Mouse (Mus musculus) MEL (cell line): Measurements from ENCODE around the gene Bcl6.

Source experiments
- BHLHE40 ChIP-seq: IDR thresholded peaks from 2 replicates; pipeline ENCODE4 v1.6.1; 2012; ENCODE audit warnings: low read depth, mild to moderate bottlenecking, inconsistent platforms, low read length, improper control_type of control experiment, borderline replicate concordance
- CHD2 ChIP-seq: IDR thresholded peaks from 2 replicates; pipeline ENCODE4 v1.6.1; 2011; ENCODE audit warnings: low read length, improper control_type of control experiment
- CTCF ChIP-seq, 3 experiments: IDR thresholded peaks in 2 of 3; conservative IDR thresholded peaks in 1 of 3; 2 replicates each; pipeline ENCODE4 v1.5.1; 2011 to 2012; ENCODE audit warnings: low read length in 3 of 3, low read depth in 2 of 3, mild to moderate bottlenecking in 2 of 3, improper control_type of control experiment in 1 of 3, inconsistent platforms in 1 of 3, mixed read lengths in 1 of 3, moderate library complexity in 1 of 3; ENCODE audit not compliant: control insufficient read depth in 1 of 3, insufficient read depth in 1 of 3, poor library complexity in 1 of 3, severe bottlenecking in 1 of 3
- GATA1 ChIP-seq: IDR thresholded peaks from 2 replicates; pipeline ENCODE4 v1.6.1; 2011; ENCODE audit warnings: low read depth, low read length, improper control_type of control experiment
- MAFK ChIP-seq: IDR thresholded peaks from 2 replicates; pipeline ENCODE4 v1.6.1; 2011; ENCODE audit warnings: low read depth, mild to moderate bottlenecking, low read length, improper control_type of control experiment, borderline replicate concordance
- NELFE ChIP-seq: IDR thresholded peaks from 2 replicates; pipeline ENCODE4 v1.6.1; 2011; ENCODE audit warnings: low read depth, low read length, improper control_type of control experiment
- POLR2A ChIP-seq, 2 experiments: IDR thresholded peaks; 2 replicates each; pipeline ENCODE4 v1.6.1; 2011 to 2012; ENCODE audit warnings: low read length in 2 of 2, mild to moderate bottlenecking in 2 of 2, control low read depth in 1 of 2, improper control_type of control experiment in 1 of 2, low read depth in 1 of 2, moderate library complexity in 1 of 2; ENCODE audit not compliant: control insufficient read depth in 1 of 2, insufficient read depth in 1 of 2, poor library complexity in 1 of 2
- POLR2AphosphoS5 ChIP-seq: IDR thresholded peaks from 2 replicates; pipeline ENCODE4 v1.6.1; 2012; ENCODE audit warnings: low read depth, borderline replicate concordance, mild to moderate bottlenecking, inconsistent platforms, low read length, moderate library complexity, mixed read lengths
- SMC3 ChIP-seq: IDR thresholded peaks from 2 replicates; pipeline ENCODE4 v1.6.1; 2011; ENCODE audit warnings: low read depth, low read length, improper control_type of control experiment
- TAL1 ChIP-seq: IDR thresholded peaks from 2 replicates; pipeline ENCODE4 v1.6.1; 2012; ENCODE audit warnings: mild to moderate bottlenecking, inconsistent platforms, low read length, moderate library complexity, mixed read lengths
- USF1 ChIP-seq: IDR thresholded peaks from 2 replicates; pipeline ENCODE4 v1.6.1; 2014; ENCODE audit warnings: low read depth, mild to moderate bottlenecking, inconsistent platforms, low read length, improper control_type of control experiment, moderate library complexity
- ZMIZ1 ChIP-seq: IDR thresholded peaks from 2 replicates; pipeline ENCODE4 v1.6.1; 2012; ENCODE audit warnings: low read depth, mild to moderate bottlenecking, inconsistent platforms, low read length, improper control_type of control experiment, moderate library complexity

DNA sequence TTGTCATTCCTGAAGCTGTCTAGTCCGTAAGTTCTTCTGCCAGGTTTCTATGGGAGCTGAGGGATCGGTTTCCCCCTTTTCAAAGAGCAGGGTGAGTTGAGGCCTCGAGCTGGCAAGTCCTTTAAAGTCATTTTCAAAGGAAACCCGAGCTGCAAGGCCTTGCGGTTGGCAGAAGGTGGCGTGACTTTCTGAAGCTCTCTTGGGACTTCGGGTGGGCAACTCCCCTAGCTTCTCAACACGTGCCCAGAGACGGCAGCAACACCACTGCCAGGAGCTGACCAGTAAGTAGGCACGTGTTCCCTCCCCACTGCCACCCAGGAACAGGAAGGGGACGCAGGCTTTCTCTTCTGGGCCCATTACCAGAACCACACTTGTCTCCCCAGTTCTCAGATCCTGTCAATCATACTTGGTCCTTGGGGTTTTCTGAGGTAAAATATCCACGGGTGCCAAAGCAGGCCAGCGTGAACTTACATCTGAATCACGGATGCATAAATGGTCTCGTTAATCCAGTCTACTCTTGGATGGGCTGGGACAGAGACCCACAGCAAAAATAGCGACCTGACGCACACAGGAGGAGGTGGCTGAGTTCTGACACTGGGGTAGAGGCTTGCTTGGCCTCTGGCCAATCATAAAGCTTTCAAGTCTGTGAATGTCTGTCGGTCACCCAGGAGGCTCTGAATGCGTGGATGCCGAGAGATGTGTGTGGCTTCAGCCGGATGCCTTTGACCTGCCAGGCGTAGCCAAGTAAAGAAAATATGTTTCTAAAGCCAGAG, 24.6 kb downstream of the Bcl6 start:
- TF ChIP-seq SMC3 (no peak), BHLHE40 (no peak), CTCF (IDR thresholded peaks at IDR 0.05 in 2 of 3, conservative IDR thresholded peaks at IDR 0.05 in 1 of 3; ENCODE audit: control insufficient read depth in 1 of 3, insufficient read depth in 1 of 3, low read depth in 2 of 3, low read length in 3 of 3, poor library complexity in 1 of 3, severe bottlenecking in 1 of 3) (no peak), MAFK (no peak), GATA1 (no peak), CHD2 (no peak), TAL1 (no peak), ZMIZ1 (no peak), POLR2A (IDR thresholded peaks at IDR 0.05; ENCODE audit: control insufficient read depth in 1 of 2, insufficient read depth in 1 of 2, low read depth in 1 of 2, low read length in 2 of 2, poor library complexity in 1 of 2) (no peak), USF1 (no peak), POLR2AphosphoS5 (no peak), NELFE (no peak)
